Mouse (Mus musculus): Measurements from ENCODE around the gene Fra10ac1. TPM values are rescaled to one million over a fixed set of nuclear protein-coding genes. Genes with fewer than 3 reads are reported as not detected.

The Fra10ac1 gene
- polyA plus RNA-seq, 1 experiment from 2014 or later: 46.4 TPM

DNA sequence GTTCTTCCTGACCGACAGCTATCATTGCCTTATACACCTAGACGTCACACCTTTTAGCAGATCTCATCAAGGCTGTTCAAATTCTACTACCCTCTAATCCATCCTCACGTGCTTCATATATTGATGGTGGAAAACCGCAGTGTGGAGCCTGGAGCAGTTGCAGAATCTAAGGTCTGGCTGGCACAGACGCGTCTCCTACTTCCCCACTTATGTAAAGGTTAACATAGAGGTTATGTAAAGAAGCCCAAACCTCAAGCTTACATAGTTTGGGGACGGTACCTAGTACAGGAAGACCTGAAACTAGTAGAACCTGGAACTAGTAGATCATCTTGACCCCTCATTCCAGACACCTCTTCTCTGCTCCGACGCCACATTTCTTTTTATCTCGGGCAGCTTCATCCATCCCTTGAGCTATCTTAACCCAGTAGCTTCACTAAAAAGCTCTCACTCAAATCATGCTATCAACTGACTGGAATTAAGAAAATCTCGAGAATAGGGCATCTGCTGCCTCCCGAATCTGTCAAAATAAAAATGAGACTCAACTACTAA is 526 bp downstream of the Fra10ac1 start:
- Histone ChIP-seq H3K27me3 (ENCODE audit: control insufficient read depth, insufficient read depth, low read length) (no peaks in the 10 kb centered on the region), H3K4me1 (ENCODE audit: control insufficient read depth, insufficient read depth, low read length) (no peaks in the 10 kb centered on the region), H3K4me2 (ENCODE audit: low read depth, low read length) (peak overlapping the region; percentile 62), H3K27ac (replicated peaks; ENCODE audit: low read depth, low read length) (peak overlapping the region; percentile 53; the same call in 1 of the 2 replicates), H3K36me3 (replicated peaks; ENCODE audit: control insufficient read depth, insufficient read depth, low read depth, low read length) (no peaks in the 10 kb centered on the region), H3K9me3 (replicated peaks; ENCODE audit: control insufficient read depth, low read length) (no peaks in the 10 kb centered on the region), H3K4me3 (ENCODE audit: low read depth, low read length) (peak overlapping the region; percentile 63), H3K9ac (replicated peaks; ENCODE audit: low read length) (peak overlapping the region; percentile 75)
- ATAC-seq (replicated peaks; ENCODE audit: insufficient number of reproducible peaks, low FRiP score, low TSS enrichment, low read depth) (0 out of 2 replicates have a peak, but pooled peaks have one; percentile 2), DNase-seq (ENCODE audit: low spot score) (no peak)
- WGBS: 11% methylated on average over 12 of the region's 12 CpGs

DNA sequence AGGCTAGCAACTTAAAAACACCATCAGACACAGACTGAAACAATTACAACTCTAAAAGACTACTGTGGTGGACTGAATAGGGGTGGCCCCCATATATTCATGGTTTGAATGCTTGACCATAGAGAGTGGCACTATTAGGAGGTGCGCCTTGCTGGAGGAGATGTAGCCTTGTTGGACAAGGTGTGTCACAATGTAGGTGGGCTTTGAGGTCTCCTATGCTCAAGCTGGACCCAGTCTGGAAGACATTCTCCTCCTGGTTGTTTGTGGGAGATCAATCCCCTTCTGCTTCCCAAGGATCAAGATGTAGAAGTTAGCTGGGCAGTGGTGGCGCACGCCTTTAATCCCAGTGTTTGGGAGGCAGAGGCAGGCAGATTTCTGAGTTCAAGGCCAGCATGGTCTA is 6.3 kb downstream of the Fra10ac1 start:
- Histone ChIP-seq H3K9me3 (replicated peaks; ENCODE audit: control insufficient read depth, low read length) (no peaks in the 10 kb centered on the region), H3K27me3 (ENCODE audit: control insufficient read depth, insufficient read depth, low read length) (no peaks in the 10 kb centered on the region), H3K4me3 (ENCODE audit: low read depth, low read length) (no peak overlapping the region), H3K4me1 (ENCODE audit: control insufficient read depth, insufficient read depth, low read length) (no peaks in the 10 kb centered on the region), H3K27ac (replicated peaks; ENCODE audit: low read depth, low read length) (no peak overlapping the region), H3K4me2 (ENCODE audit: low read depth, low read length) (no peak overlapping the region), H3K9ac (replicated peaks; ENCODE audit: low read length) (no peak overlapping the region), H3K36me3 (replicated peaks; ENCODE audit: control insufficient read depth, insufficient read depth, low read depth, low read length) (no peaks in the 10 kb centered on the region)
- no peak for DNase-seq (ENCODE audit: low spot score)
- 97% methylated on average over 3 of the region's 3 CpGs for WGBS
- ATAC-seq (replicated peaks; ENCODE audit: insufficient number of reproducible peaks, low FRiP score, low TSS enrichment, low read depth): no peak

DNA sequence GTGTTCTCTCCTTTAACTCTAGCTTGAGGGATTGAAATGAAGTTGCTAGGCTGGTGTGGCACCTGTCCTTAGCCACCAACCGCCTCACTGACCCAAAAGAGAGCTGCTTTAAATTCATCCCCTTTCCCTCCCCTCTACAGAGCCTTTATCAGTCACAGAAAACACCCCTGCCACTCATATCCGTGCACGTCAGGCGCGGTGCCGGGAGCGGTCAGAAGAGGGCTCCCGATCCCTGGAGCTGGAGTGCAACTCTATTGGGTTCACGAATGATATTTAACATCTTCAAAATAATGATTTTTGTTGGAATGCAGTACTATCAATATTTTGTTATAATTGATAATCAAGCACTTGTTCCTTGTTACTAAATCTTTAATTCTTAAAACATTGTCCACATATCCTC is 17.3 kb downstream of the Fra10ac1 start:
- 66% methylated on average over 9 of the region's 9 CpGs for WGBS
- no peak overlapping the region for H3K4me2 ChIP-seq (ENCODE audit: low read depth, low read length)
- no peak overlapping the region for H3K4me3 ChIP-seq (ENCODE audit: low read depth, low read length)
- H3K4me1 ChIP-seq (ENCODE audit: control insufficient read depth, insufficient read depth, low read length): no peaks in the 10 kb centered on the region
- H3K36me3 ChIP-seq (replicated peaks; ENCODE audit: control insufficient read depth, insufficient read depth, low read depth, low read length): no peaks in the 10 kb centered on the region
- H3K27ac ChIP-seq (replicated peaks; ENCODE audit: low read depth, low read length): no peak overlapping the region
- H3K9me3 ChIP-seq (replicated peaks; ENCODE audit: control insufficient read depth, low read length): no peaks in the 10 kb centered on the region
- ATAC-seq (replicated peaks; ENCODE audit: insufficient number of reproducible peaks, low FRiP score, low TSS enrichment, low read depth): no peak
- no peak overlapping the region for H3K9ac ChIP-seq (replicated peaks; ENCODE audit: low read length)
- DNase-seq (ENCODE audit: low spot score): peak; percentile 40
- no peaks in the 10 kb centered on the region for H3K27me3 ChIP-seq (ENCODE audit: control insufficient read depth, insufficient read depth, low read length)

DNA sequence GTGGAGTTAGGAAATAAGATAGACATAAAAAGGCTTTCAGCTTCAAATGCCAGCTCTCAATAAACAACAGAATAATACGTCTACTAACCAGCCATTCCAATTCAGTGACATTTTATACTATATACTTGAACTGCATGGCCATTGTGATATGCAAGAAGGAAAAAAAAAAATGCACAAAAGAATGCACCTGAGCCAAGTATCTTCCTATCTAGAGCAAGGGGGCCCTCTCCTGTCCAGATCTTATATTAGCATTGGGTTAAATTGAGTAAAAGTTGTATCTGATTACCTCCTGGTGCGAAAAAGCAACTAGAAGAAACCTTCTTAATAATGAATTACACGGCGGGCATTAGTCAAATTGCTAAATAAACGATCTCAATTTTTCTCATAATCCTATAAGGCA is 25.2 kb downstream of the Fra10ac1 start:
- WGBS: 86% methylated on average over 5 of the region's 5 CpGs

DNA sequence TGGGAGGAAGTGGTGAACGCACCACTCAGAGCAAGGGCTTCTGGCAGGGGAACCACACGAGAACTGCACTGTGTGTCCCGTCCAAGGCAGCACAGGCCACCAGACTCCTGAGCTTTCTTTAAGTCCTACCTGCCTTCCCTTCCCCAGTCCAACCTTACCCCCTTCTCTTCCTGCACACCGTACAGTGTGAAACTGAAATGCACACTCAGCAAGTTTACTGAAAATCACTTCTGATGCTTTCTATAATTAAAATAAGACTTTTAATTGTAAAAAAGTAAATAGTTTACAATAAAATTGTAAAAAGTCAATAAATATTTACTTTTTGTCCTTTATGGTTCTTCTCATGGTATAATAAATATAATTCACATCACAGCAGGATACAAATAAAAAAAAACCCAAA is 28.7 kb downstream of the Fra10ac1 start:
- H3K4me1 ChIP-seq (ENCODE audit: control insufficient read depth, insufficient read depth, low read length): no peaks in the 10 kb centered on the region
- no peak overlapping the region for H3K4me3 ChIP-seq (ENCODE audit: low read depth, low read length)
- DNase-seq (ENCODE audit: low spot score) (no peak), ATAC-seq (replicated peaks; ENCODE audit: insufficient number of reproducible peaks, low FRiP score, low TSS enrichment, low read depth) (no peak)
- no peaks in the 10 kb centered on the region for H3K36me3 ChIP-seq (replicated peaks; ENCODE audit: control insufficient read depth, insufficient read depth, low read depth, low read length)
- no peak overlapping the region for H3K4me2 ChIP-seq (ENCODE audit: low read depth, low read length)
- H3K27ac ChIP-seq (replicated peaks; ENCODE audit: low read depth, low read length): no peak overlapping the region
- no peaks in the 10 kb centered on the region for H3K27me3 ChIP-seq (ENCODE audit: control insufficient read depth, insufficient read depth, low read length)
- H3K9ac ChIP-seq (replicated peaks; ENCODE audit: low read length): no peak overlapping the region
- WGBS: 89% methylated on average over 4 of the region's 4 CpGs
- no peaks in the 10 kb centered on the region for H3K9me3 ChIP-seq (replicated peaks; ENCODE audit: control insufficient read depth, low read length)

More for the DNA sequence above, 25.2 kb downstream of the Fra10ac1 start:
- Histone ChIP-seq H3K4me2 (ENCODE audit: low read depth, low read length) (no peak overlapping the region), H3K9ac (replicated peaks; ENCODE audit: low read length) (no peak overlapping the region), H3K36me3 (replicated peaks; ENCODE audit: control insufficient read depth, insufficient read depth, low read depth, low read length) (no peaks in the 10 kb centered on the region), H3K9me3 (replicated peaks; ENCODE audit: control insufficient read depth, low read length) (no peaks in the 10 kb centered on the region), H3K27me3 (ENCODE audit: control insufficient read depth, insufficient read depth, low read length) (no peaks in the 10 kb centered on the region), H3K4me1 (ENCODE audit: control insufficient read depth, insufficient read depth, low read length) (no peaks in the 10 kb centered on the region), H3K4me3 (ENCODE audit: low read depth, low read length) (no peak overlapping the region), H3K27ac (replicated peaks; ENCODE audit: low read depth, low read length) (no peak overlapping the region)
- DNase-seq (ENCODE audit: low spot score) (peak; percentile 37), ATAC-seq (replicated peaks; ENCODE audit: insufficient number of reproducible peaks, low FRiP score, low TSS enrichment, low read depth) (no peak)

DNA sequence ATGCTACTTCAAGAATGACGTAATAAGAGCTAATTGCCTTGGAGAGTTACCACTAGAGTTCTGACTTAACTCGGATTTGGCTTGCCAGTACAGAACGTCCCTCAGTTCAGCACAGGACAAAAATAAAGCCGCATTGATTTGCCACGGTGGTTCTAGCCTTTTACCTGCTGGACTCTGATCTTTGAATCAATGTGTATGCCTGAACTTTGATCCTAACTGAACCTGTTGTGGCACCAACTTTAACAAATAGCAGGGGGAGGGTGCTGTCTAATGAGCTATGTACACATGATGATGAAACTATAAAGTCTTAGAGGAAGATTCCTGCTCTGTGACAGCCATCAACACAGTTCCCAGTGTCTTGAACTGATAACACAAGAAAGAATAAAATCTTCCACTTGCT is 32.5 kb downstream of the Fra10ac1 start:
- no peaks in the 10 kb centered on the region for H3K36me3 ChIP-seq (replicated peaks; ENCODE audit: control insufficient read depth, insufficient read depth, low read depth, low read length)
- no peaks in the 10 kb centered on the region for H3K9me3 ChIP-seq (replicated peaks; ENCODE audit: control insufficient read depth, low read length)
- no peak overlapping the region for H3K27ac ChIP-seq (replicated peaks; ENCODE audit: low read depth, low read length)
- DNase-seq (ENCODE audit: low spot score) (no peak), ATAC-seq (replicated peaks; ENCODE audit: insufficient number of reproducible peaks, low FRiP score, low TSS enrichment, low read depth) (no peak)
- no peak overlapping the region for H3K4me3 ChIP-seq (ENCODE audit: low read depth, low read length)
- 79% methylated on average over 5 of the region's 5 CpGs for whole genome bisulfite sequencing
- no peaks in the 10 kb centered on the region for H3K4me1 ChIP-seq (ENCODE audit: control insufficient read depth, insufficient read depth, low read length)
- H3K27me3 ChIP-seq (ENCODE audit: control insufficient read depth, insufficient read depth, low read length): no peaks in the 10 kb centered on the region
- no peak overlapping the region for H3K4me2 ChIP-seq (ENCODE audit: low read depth, low read length)
- H3K9ac ChIP-seq (replicated peaks; ENCODE audit: low read length): no peak overlapping the region

DNA sequence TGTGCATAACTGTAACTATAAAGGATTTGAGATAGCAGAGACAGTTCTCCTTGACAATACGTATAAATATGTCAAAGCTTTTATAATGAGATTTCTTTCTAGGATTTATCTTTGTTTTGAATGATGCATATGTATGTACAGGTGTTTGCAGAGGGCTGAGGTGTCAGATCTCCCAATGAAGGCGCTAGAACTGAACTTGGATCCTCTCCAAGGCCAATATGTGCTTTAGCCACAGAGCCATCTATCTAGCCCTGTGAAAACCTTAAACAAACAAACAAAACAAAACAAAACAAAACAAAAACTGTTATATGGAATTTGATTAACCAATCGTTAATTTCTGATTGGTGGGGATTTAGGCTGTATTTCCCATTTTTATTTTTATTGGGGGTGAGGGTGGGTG is 33.4 kb downstream of the Fra10ac1 start:
- no peak for DNase-seq (ENCODE audit: low spot score)
- Histone ChIP-seq H3K4me1 (ENCODE audit: control insufficient read depth, insufficient read depth, low read length) (no peaks in the 10 kb centered on the region), H3K4me2 (ENCODE audit: low read depth, low read length) (no peak overlapping the region), H3K27ac (replicated peaks; ENCODE audit: low read depth, low read length) (no peak overlapping the region), H3K27me3 (ENCODE audit: control insufficient read depth, insufficient read depth, low read length) (no peaks in the 10 kb centered on the region), H3K9me3 (replicated peaks; ENCODE audit: control insufficient read depth, low read length) (no peaks in the 10 kb centered on the region), H3K4me3 (ENCODE audit: low read depth, low read length) (no peak overlapping the region), H3K9ac (replicated peaks; ENCODE audit: low read length) (no peak overlapping the region), H3K36me3 (replicated peaks; ENCODE audit: control insufficient read depth, insufficient read depth, low read depth, low read length) (no peaks in the 10 kb centered on the region)
- ATAC-seq (replicated peaks; ENCODE audit: insufficient number of reproducible peaks, low FRiP score, low TSS enrichment, low read depth): no peak
- 90% methylated on average over 3 of the region's 3 CpGs for WGBS

DNA sequence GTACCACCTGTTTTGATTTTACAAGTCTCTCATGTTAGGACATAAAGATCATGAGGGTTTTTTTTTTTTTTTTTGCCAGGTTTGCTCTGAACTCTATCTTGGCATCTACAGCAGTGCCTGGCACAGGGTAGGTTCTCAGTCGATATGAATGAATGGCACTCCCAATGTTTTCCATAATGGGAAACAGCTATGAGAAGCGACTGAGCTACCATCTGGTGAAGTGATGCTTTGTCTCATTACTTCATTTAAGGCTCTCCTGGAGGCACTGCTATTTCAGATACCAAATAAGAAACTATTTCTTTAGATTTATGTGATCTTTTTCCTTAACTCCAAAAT is 36.6 kb downstream of the Fra10ac1 start:
- H3K4me2 ChIP-seq (ENCODE audit: low read depth, low read length): no peak overlapping the region
- no peaks in the 10 kb centered on the region for H3K4me1 ChIP-seq (ENCODE audit: control insufficient read depth, insufficient read depth, low read length)
- no peaks in the 10 kb centered on the region for H3K27me3 ChIP-seq (ENCODE audit: control insufficient read depth, insufficient read depth, low read length)
- no peak overlapping the region for H3K9ac ChIP-seq (replicated peaks; ENCODE audit: low read length)
- no peak for DNase-seq (ENCODE audit: low spot score)
- 92% methylated on average over 2 of the region's 2 CpGs for WGBS
- H3K36me3 ChIP-seq (replicated peaks; ENCODE audit: control insufficient read depth, insufficient read depth, low read depth, low read length): no peaks in the 10 kb centered on the region
- H3K27ac ChIP-seq (replicated peaks; ENCODE audit: low read depth, low read length): no peak overlapping the region
- H3K9me3 ChIP-seq (replicated peaks; ENCODE audit: control insufficient read depth, low read length): no peaks in the 10 kb centered on the region
- no peak overlapping the region for H3K4me3 ChIP-seq (ENCODE audit: low read depth, low read length)
- no peak for ATAC-seq (replicated peaks; ENCODE audit: insufficient number of reproducible peaks, low FRiP score, low TSS enrichment, low read depth)

Measured in embryonic facial prominence, embryonic 11.5 days (tissue).